19 mouse cellular contexts compared by ENCODE assay signal in genomic region chr14:29164653-29165030, GRCm38 (mm10).
DNase-seq lines count a peak whose midpoint lies in the region; ATAC-seq lines count a peak whose summit lies in the region.
"Had no signal": no experiment of that assay in that cellular context is flagged by ENCODE, and none has a peak within 500 bp of the region (broad histone marks: within the 10 kb centered on the region; RNA-seq: fewer than 3 reads in every experiment).

No protein-coding gene starts in this region.

- H3K36me3 ChIP-seq in midbrain, embryonic 14.5 days (ENCODE audit: control insufficient read depth, insufficient read depth, low read length): no peaks in the 10 kb centered on the region
- no peaks in the 10 kb centered on the region for H3K36me3 ChIP-seq in midbrain, embryonic 11.5 days (ENCODE audit: control insufficient read depth, insufficient read depth, low read length)
- no peaks in the 10 kb centered on the region for H3K36me3 ChIP-seq in limb, embryonic 11.5 days (ENCODE audit: control insufficient read depth, insufficient read depth, low read length)
- H3K36me3 ChIP-seq: embryonic facial prominence, embryonic 10.5 days; heart, embryonic 10.5 days; kidney, embryonic 15.5 days; limb, embryonic 12.5 days had no signal

- no peak overlapping the region for H3K9ac ChIP-seq in midbrain, embryonic 14.5 days (replicated peaks; ENCODE audit: low read length)
- H3K9ac ChIP-seq in midbrain, embryonic 11.5 days (ENCODE audit: low read length): no peak overlapping the region
- H3K9ac ChIP-seq in limb, embryonic 11.5 days (ENCODE audit: low read length): no peak overlapping the region
- H3K9ac ChIP-seq: kidney, embryonic 15.5 days; limb, embryonic 12.5 days; liver, postnatal 0 days had no signal

- intact Hi-C loops in heart, postnatal 36 days (cut with DNase I): no loop called here

- peak; percentile 58 for DNase-seq in heart, adult 11 months
- no peak for DNase-seq in heart, postnatal 36 days
- peak; percentile 57 for DNase-seq in midbrain, embryonic 14.5 days
- no peak for DNase-seq in midbrain, embryonic 11.5 days (ENCODE audit: low spot score, missing footprints)
- peak; percentile 34 for DNase-seq in limb, embryonic 11.5 days (ENCODE audit: low spot score)
- DNase-seq in right cerebral cortex, postnatal 4 days: no peak
- DNase-seq: cerebellum, adult 11-12 months; liver, postnatal 0 days; right cerebral cortex, postnatal 25 days had no signal

- H3K4me3 ChIP-seq in midbrain, embryonic 14.5 days (replicated peaks; ENCODE audit: low read depth, low read length): no peak overlapping the region
- H3K4me3 ChIP-seq in midbrain, embryonic 11.5 days (ENCODE audit: low read depth, low read length): no peak overlapping the region
- no peak overlapping the region for H3K4me3 ChIP-seq in limb, embryonic 11.5 days (ENCODE audit: low read depth, low read length)
- H3K4me3 ChIP-seq: embryonic facial prominence, embryonic 10.5 days; heart, embryonic 10.5 days; kidney, embryonic 15.5 days; limb, embryonic 12.5 days had no signal

- H3K27me3 ChIP-seq in midbrain, embryonic 14.5 days (ENCODE audit: control insufficient read depth, insufficient read depth, low read length): no peaks in the 10 kb centered on the region
- no peaks in the 10 kb centered on the region for H3K27me3 ChIP-seq in midbrain, embryonic 11.5 days (ENCODE audit: control insufficient read depth, insufficient read depth, low read length)
- H3K27me3 ChIP-seq in limb, embryonic 11.5 days (ENCODE audit: control insufficient read depth, insufficient read depth, low read length): no peaks in the 10 kb centered on the region
- H3K27me3 ChIP-seq: kidney, embryonic 15.5 days; limb, embryonic 12.5 days had no signal

- H3K27ac ChIP-seq in midbrain, embryonic 14.5 days (replicated peaks; ENCODE audit: low read depth, low read length): no peak overlapping the region; the same call in 1 of the 2 replicates
- H3K27ac ChIP-seq in midbrain, embryonic 11.5 days (ENCODE audit: low read depth, low read length): no peak overlapping the region
- H3K27ac ChIP-seq in limb, embryonic 11.5 days (replicated peaks; ENCODE audit: low read depth, low read length): no peak overlapping the region
- H3K27ac ChIP-seq: embryonic facial prominence, embryonic 10.5 days; heart, embryonic 10.5 days; kidney, embryonic 15.5 days; limb, embryonic 12.5 days; macrophage had no signal

- WGBS in midbrain, embryonic 14.5 days: 70% methylated on average over 6 of the region's 6 CpGs
- 86% methylated on average over 6 of the region's 6 CpGs for WGBS in midbrain, embryonic 11.5 days
- WGBS in limb, embryonic 11.5 days: 55% methylated on average over 6 of the region's 6 CpGs

- H3K4me1 ChIP-seq in midbrain, embryonic 14.5 days (ENCODE audit: control insufficient read depth, insufficient read depth, low read length): no peaks in the 10 kb centered on the region
- H3K4me1 ChIP-seq in midbrain, embryonic 11.5 days (ENCODE audit: control insufficient read depth, insufficient read depth, low read length): 0 out of 2 replicates have a peak, but pooled peaks cover 4% of the 10 kb centered on the region
- H3K4me1 ChIP-seq in limb, embryonic 11.5 days (ENCODE audit: control insufficient read depth, insufficient read depth, low read length): peaks cover 14% of the 10 kb centered on the region
- H3K4me1 ChIP-seq: kidney, embryonic 15.5 days had no signal

- ATAC-seq in midbrain, embryonic 14.5 days (ENCODE audit: low FRiP score, low TSS enrichment): no peak
- no peak for ATAC-seq in midbrain, embryonic 11.5 days (ENCODE audit: low FRiP score)
- no peak for ATAC-seq in limb, embryonic 11.5 days (ENCODE audit: insufficient number of reproducible peaks, low FRiP score, low TSS enrichment, low read depth)
- no peak for ATAC-seq in megakaryocyte-erythroid progenitor cell, adult 5-6 weeks (replicated peaks; ENCODE audit: low FRiP score, low TSS enrichment, poor library complexity, severe bottlenecking)
- ATAC-seq: intestine, embryonic 16.5 days; liver, postnatal 0 days; lung, postnatal 0 days; Patski had no signal

- H3K9me3 ChIP-seq in midbrain, embryonic 14.5 days (ENCODE audit: control insufficient read depth, low read length): no peaks in the 10 kb centered on the region
- no peaks in the 10 kb centered on the region for H3K9me3 ChIP-seq in midbrain, embryonic 11.5 days (ENCODE audit: control insufficient read depth, low read length)
- no peaks in the 10 kb centered on the region for H3K9me3 ChIP-seq in limb, embryonic 11.5 days (ENCODE audit: control insufficient read depth, low read length)
- H3K9me3 ChIP-seq: embryonic facial prominence, embryonic 10.5 days; heart, embryonic 10.5 days; kidney, embryonic 15.5 days; limb, embryonic 12.5 days had no signal

- no peak overlapping the region for H3K4me2 ChIP-seq in midbrain, embryonic 14.5 days (ENCODE audit: low read length)
- no peak overlapping the region for H3K4me2 ChIP-seq in midbrain, embryonic 11.5 days
- no peak overlapping the region for H3K4me2 ChIP-seq in limb, embryonic 11.5 days (ENCODE audit: low read depth, severe bottlenecking)
- H3K4me2 ChIP-seq: kidney, embryonic 15.5 days; limb, embryonic 12.5 days; liver, embryonic 11.5 days had no signal

Comparison
In these comparisons a context has a peak if more than half of its experiments do, and no peak if none do; other contexts are left out.
1. DNase-seq: peak in heart, adult 11 months (single experiment), midbrain, embryonic 14.5 days (single experiment) and limb, embryonic 11.5 days (single experiment); none in heart, postnatal 36 days (0 of 2), midbrain, embryonic 11.5 days (single experiment) and right cerebral cortex, postnatal 4 days (single experiment).